Mouse (Mus musculus) liver, postnatal 0 days (tissue): ENCODE data around the gene Krt2.

Experiments used
- CTCF ChIP-seq: sonication (generic); IDR thresholded peaks from 2 replicates; pipeline ENCODE4 v1.5.1; 2016; ENCODE audit warnings: antibody characterized with exemption, low read depth
- EP300 ChIP-seq: IDR thresholded peaks from 2 replicates; pipeline ENCODE4 v1.6.1; 2016; ENCODE audit warnings: antibody characterized with exemption, low read depth, mild to moderate bottlenecking

GRCm38 (mm10) chr15:101790867-101791266 lies 27.1 kb downstream of the Krt2 start:
- TF ChIP-seq CTCF (no peak), EP300 (no peak)
